ENCODE assay signal across 24 mouse cellular contexts in genomic region chr17:5817871-5818270, GRCm38 (mm10).
"Had no signal": no experiment of that assay in that cellular context is flagged by ENCODE, and none has a peak within 500 bp of the region (broad histone marks: within the 10 kb centered on the region; RNA-seq: fewer than 3 reads in every experiment).

No protein-coding gene starts in this region.

- H3K4me3 ChIP-seq: heart, embryonic 10.5 days; heart, embryonic 12.5 days; hindbrain, embryonic 10.5 days; hindbrain, embryonic 12.5 days; kidney, embryonic 15.5 days; limb, embryonic 10.5 days; limb, embryonic 12.5 days; liver, embryonic 13.5 days had no signal

- DNase-seq: gastrocnemius, postnatal 14 days; gastrocnemius, postnatal 36 days; heart, adult 18-20 months; heart, postnatal 10 days; heart, postnatal 4 days; kidney, adult 11 months; kidney, adult 2 months; kidney, adult 9 months; kidney, postnatal 14 days; kidney, postnatal 36 days; layer of hippocampus, adult 9-11 months; layer of hippocampus, postnatal 36 days; liver, embryonic 13.5 days had no signal

- ATAC-seq: hindbrain, embryonic 16.5 days; intestine, embryonic 16.5 days had no signal

- H3K27ac ChIP-seq: heart, embryonic 10.5 days; hindbrain, embryonic 10.5 days; hindbrain, embryonic 12.5 days; hindbrain, embryonic 14.5 days; kidney, embryonic 15.5 days; kidney, postnatal 0 days; limb, embryonic 10.5 days; limb, embryonic 12.5 days; liver, embryonic 13.5 days had no signal

- H3K9me3 ChIP-seq: heart, embryonic 10.5 days; heart, embryonic 12.5 days; hindbrain, embryonic 10.5 days; hindbrain, embryonic 12.5 days; kidney, embryonic 15.5 days; limb, embryonic 10.5 days; limb, embryonic 12.5 days; liver, embryonic 13.5 days had no signal

- H3K9ac ChIP-seq: heart, embryonic 12.5 days; hindbrain, embryonic 12.5 days; hindbrain, embryonic 14.5 days; kidney, embryonic 15.5 days; limb, embryonic 12.5 days; liver, embryonic 13.5 days had no signal

- H3K36me3 ChIP-seq: heart, embryonic 10.5 days; heart, embryonic 12.5 days; hindbrain, embryonic 10.5 days; hindbrain, embryonic 12.5 days; kidney, embryonic 15.5 days; limb, embryonic 10.5 days; limb, embryonic 12.5 days; liver, embryonic 13.5 days had no signal

- H3K4me2 ChIP-seq: heart, embryonic 12.5 days; hindbrain, embryonic 12.5 days; hindbrain, embryonic 14.5 days; kidney, embryonic 15.5 days; limb, embryonic 12.5 days; liver, embryonic 13.5 days had no signal

- H3K27me3 ChIP-seq: heart, embryonic 12.5 days; hindbrain, embryonic 12.5 days; kidney, embryonic 15.5 days; limb, embryonic 12.5 days; liver, embryonic 13.5 days had no signal
